Mouse (Mus musculus) thymus, postnatal 25 days (tissue): ENCODE data around the gene Itpr3.

Experiments
- DNase-seq: peaks from one replicate; pipeline ENCODE4 v3.0.0; 2022

The Itpr3 gene

GRCm38 (mm10) chr17:27073778-27074177, 16.7 kb downstream of the Itpr3 start:
- DNase-seq: no peak

GRCm38 (mm10) chr17:27074236-27074635, 17.1 kb downstream of the Itpr3 start:
- DNase-seq: no peak

- DNase-seq: peak; percentile 29
These were observed 18.0 kb downstream of the Itpr3 start for GRCm38 (mm10) chr17:27074849-27075745.

GRCm38 (mm10) chr17:27077133-27077532, 20.0 kb downstream of the Itpr3 start:
- no peak for DNase-seq

GRCm38 (mm10) chr17:27077920-27078319, 20.8 kb downstream of the Itpr3 start:
- no peak for DNase-seq

- DNase-seq: no peak
These were observed 21.4 kb downstream of the Itpr3 start for GRCm38 (mm10) chr17:27078499-27078898.

- DNase-seq: no peak
These were observed 24.8 kb downstream of the Itpr3 start for GRCm38 (mm10) chr17:27081868-27082267.

- DNase-seq: no peak
These were observed 25.7 kb downstream of the Itpr3 start for GRCm38 (mm10) chr17:27082796-27083195.

- DNase-seq: no peak
These were observed 26.5 kb downstream of the Itpr3 start for GRCm38 (mm10) chr17:27083601-27084000.

GRCm38 (mm10) chr17:27085676-27086075, 28.6 kb downstream of the Itpr3 start:
- DNase-seq: peak; percentile 81

GRCm38 (mm10) chr17:27087426-27087825, 30.3 kb downstream of the Itpr3 start:
- peak; percentile 71 for DNase-seq

- DNase-seq: no peak
These were observed 33.0 kb downstream of the Itpr3 start for GRCm38 (mm10) chr17:27090068-27090467.

- no peak for DNase-seq
These were observed 38.6 kb downstream of the Itpr3 start for GRCm38 (mm10) chr17:27095690-27096089.

GRCm38 (mm10) chr17:27101675-27102074, 44.6 kb downstream of the Itpr3 start:
- DNase-seq: no peak

GRCm38 (mm10) chr17:27105698-27106470, 48.8 kb downstream of the Itpr3 start:
- DNase-seq: no peak

GRCm38 (mm10) chr17:27106745-27107144, 49.6 kb downstream of the Itpr3 start:
- peak; percentile 33 for DNase-seq

- no peak for DNase-seq
These were observed 50.8 kb downstream of the Itpr3 start for GRCm38 (mm10) chr17:27107936-27108335.

- no peak for DNase-seq
These were observed 53.0 kb downstream of the Itpr3 start for GRCm38 (mm10) chr17:27110072-27110471.

GRCm38 (mm10) chr17:27118676-27119539, 61.8 kb downstream of the Itpr3 start:
- DNase-seq: no peak

GRCm38 (mm10) chr17:27119540-27119895, 62.4 kb downstream of the Itpr3 start:
- no peak for DNase-seq

- DNase-seq: no peak
These were observed 62.9 kb downstream of the Itpr3 start for GRCm38 (mm10) chr17:27119954-27120353.

GRCm38 (mm10) chr17:27120561-27121024, 63.5 kb downstream of the Itpr3 start:
- no peak for DNase-seq

- DNase-seq: no peak
These were observed 64.2 kb downstream of the Itpr3 start for GRCm38 (mm10) chr17:27121266-27121665.
